Mouse (Mus musculus): ENCODE results near the gene Ttll9. TPM values are rescaled to one million over a fixed set of nuclear protein-coding genes. Genes with fewer than 3 reads are reported as not detected.

Ttll9 gene
- polyA plus RNA-seq, 1 experiment from 2014 or later, result 0.65 TPM

DNA sequence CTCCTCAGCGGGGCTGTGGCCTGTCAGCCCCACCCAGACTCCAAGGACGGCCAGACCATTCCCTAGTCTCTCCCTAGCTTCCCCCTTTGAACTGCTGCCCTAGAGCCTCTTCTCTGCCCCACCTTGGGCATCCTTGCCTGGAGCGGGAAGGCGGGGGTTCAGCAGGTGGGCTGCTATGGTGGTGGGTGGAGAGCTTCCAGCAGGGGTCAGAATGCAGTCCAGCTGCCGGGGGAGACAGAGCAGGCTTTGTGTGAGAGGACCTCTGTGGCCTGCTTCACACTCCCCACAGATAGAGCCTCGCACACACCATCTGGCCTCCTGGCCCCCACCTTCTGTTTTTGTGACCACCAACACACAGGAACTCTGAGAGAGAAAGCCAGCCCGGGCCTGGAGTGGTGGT, 39.9 kb upstream of the Ttll9 start:
- H3K27ac ChIP-seq (ENCODE audit: low read depth, low read length), result no peak overlapping the region
- H3K4me1 ChIP-seq (replicated peaks; ENCODE audit: control insufficient read depth, insufficient read depth, low read length), result no peaks in the 10 kb centered on the region
- no peak overlapping the region for H3K4me2 ChIP-seq (replicated peaks; ENCODE audit: low read depth)
- H3K9ac ChIP-seq (ENCODE audit: low read depth, low read length), result no peak overlapping the region
- H3K36me3 ChIP-seq (ENCODE audit: control insufficient read depth, insufficient read depth), result no peaks in the 10 kb centered on the region
- H3K9me3 ChIP-seq (ENCODE audit: control insufficient read depth), result no peaks in the 10 kb centered on the region
- 35% methylated on average over 7 of the region's 7 CpGs for WGBS
- ATAC-seq, result no peak
- no peak for TF ChIP-seq CTCF (IDR thresholded peaks at IDR 0.05; ENCODE audit: low read depth)
- H3K4me3 ChIP-seq (ENCODE audit: low read depth, low read length), result no peak overlapping the region
- no peaks in the 10 kb centered on the region for H3K27me3 ChIP-seq (replicated peaks; ENCODE audit: control insufficient read depth, insufficient read depth, low read length)

- no peaks in the 10 kb centered on the region for H3K4me1 ChIP-seq (replicated peaks; ENCODE audit: control insufficient read depth, insufficient read depth, low read length)
These were observed 38.7 kb upstream of the Ttll9 start for GRCm38 (mm10) chr2:152923621-152924020.

GRCm38 (mm10) chr2:152924128-152924527, 38.2 kb upstream of the Ttll9 start:
- Histone ChIP-seq H3K4me3 (ENCODE audit: low read depth, low read length) (no peak overlapping the region), H3K27ac (ENCODE audit: low read depth, low read length) (no peak overlapping the region), H3K9ac (ENCODE audit: low read depth, low read length) (no peak overlapping the region), H3K9me3 (ENCODE audit: control insufficient read depth) (no peaks in the 10 kb centered on the region), H3K4me2 (replicated peaks; ENCODE audit: low read depth) (no peak overlapping the region), H3K4me1 (replicated peaks; ENCODE audit: control insufficient read depth, insufficient read depth, low read length) (no peaks in the 10 kb centered on the region), H3K36me3 (ENCODE audit: control insufficient read depth, insufficient read depth) (no peaks in the 10 kb centered on the region), H3K27me3 (replicated peaks; ENCODE audit: control insufficient read depth, insufficient read depth, low read length) (no peaks in the 10 kb centered on the region)
- WGBS, result 64% methylated on average over 8 of the region's 8 CpGs
- no peak for ATAC-seq
- no peak for TF ChIP-seq CTCF (IDR thresholded peaks at IDR 0.05; ENCODE audit: low read depth)

More at GRCm38 (mm10) chr2:152923621-152924020, 38.7 kb upstream of the Ttll9 start:
- Histone ChIP-seq H3K9me3 (ENCODE audit: control insufficient read depth) (no peaks in the 10 kb centered on the region), H3K4me2 (replicated peaks; ENCODE audit: low read depth) (no peak overlapping the region), H3K4me3 (ENCODE audit: low read depth, low read length) (no peak overlapping the region), H3K36me3 (ENCODE audit: control insufficient read depth, insufficient read depth) (no peaks in the 10 kb centered on the region), H3K9ac (ENCODE audit: low read depth, low read length) (no peak overlapping the region), H3K27ac (ENCODE audit: low read depth, low read length) (no peak overlapping the region), H3K27me3 (replicated peaks; ENCODE audit: control insufficient read depth, insufficient read depth, low read length) (no peaks in the 10 kb centered on the region)
- TF ChIP-seq CTCF (IDR thresholded peaks at IDR 0.05; ENCODE audit: low read depth), result no peak
- WGBS, result 82% methylated on average over 3 of the region's 3 CpGs
- no peak for ATAC-seq

GRCm38 (mm10) chr2:152924543-152924942, 37.7 kb upstream of the Ttll9 start:
- H3K4me1 ChIP-seq (replicated peaks; ENCODE audit: control insufficient read depth, insufficient read depth, low read length), result no peaks in the 10 kb centered on the region

GRCm38 (mm10) chr2:152925189-152925872, 37.0 kb upstream of the Ttll9 start:
- no peaks in the 10 kb centered on the region for H3K9me3 ChIP-seq (ENCODE audit: control insufficient read depth)
- no peaks in the 10 kb centered on the region for H3K36me3 ChIP-seq (ENCODE audit: control insufficient read depth, insufficient read depth)
- H3K27ac ChIP-seq (ENCODE audit: low read depth, low read length), result no peak overlapping the region
- 0 out of 2 replicates have a peak overlapping the region, but pooled peaks have one; percentile 8 for H3K9ac ChIP-seq (ENCODE audit: low read depth, low read length)
- no peaks in the 10 kb centered on the region for H3K4me1 ChIP-seq (replicated peaks; ENCODE audit: control insufficient read depth, insufficient read depth, low read length)
- ATAC-seq, result no peak
- no peak overlapping the region for H3K4me3 ChIP-seq (ENCODE audit: low read depth, low read length)
- TF ChIP-seq CTCF (IDR thresholded peaks at IDR 0.05; ENCODE audit: low read depth), result no peak
- no peaks in the 10 kb centered on the region for H3K27me3 ChIP-seq (replicated peaks; ENCODE audit: control insufficient read depth, insufficient read depth, low read length)
- 60% methylated on average over 11 of the region's 11 CpGs for WGBS
- no peak overlapping the region for H3K4me2 ChIP-seq (replicated peaks; ENCODE audit: low read depth)

More at GRCm38 (mm10) chr2:152924543-152924942, 37.7 kb upstream of the Ttll9 start:
- ATAC-seq, result no peak
- Histone ChIP-seq H3K4me3 (ENCODE audit: low read depth, low read length) (no peak overlapping the region), H3K4me2 (replicated peaks; ENCODE audit: low read depth) (no peak overlapping the region), H3K9me3 (ENCODE audit: control insufficient read depth) (no peaks in the 10 kb centered on the region), H3K36me3 (ENCODE audit: control insufficient read depth, insufficient read depth) (no peaks in the 10 kb centered on the region), H3K27ac (ENCODE audit: low read depth, low read length) (no peak overlapping the region), H3K27me3 (replicated peaks; ENCODE audit: control insufficient read depth, insufficient read depth, low read length) (no peaks in the 10 kb centered on the region), H3K9ac (ENCODE audit: low read depth, low read length) (no peak overlapping the region)
- WGBS, result 64% methylated on average over 5 of the region's 5 CpGs
- TF ChIP-seq CTCF (IDR thresholded peaks at IDR 0.05; ENCODE audit: low read depth), result no peak

- no peak for ATAC-seq
These were observed 35.4 kb upstream of the Ttll9 start for GRCm38 (mm10) chr2:152926896-152927295.

More at GRCm38 (mm10) chr2:152926896-152927295, 35.4 kb upstream of the Ttll9 start:
- H3K9me3 ChIP-seq (ENCODE audit: control insufficient read depth), result no peaks in the 10 kb centered on the region
- no peaks in the 10 kb centered on the region for H3K27me3 ChIP-seq (replicated peaks; ENCODE audit: control insufficient read depth, insufficient read depth, low read length)
- no peak overlapping the region for H3K27ac ChIP-seq (ENCODE audit: low read depth, low read length)
- H3K36me3 ChIP-seq (ENCODE audit: control insufficient read depth, insufficient read depth), result no peaks in the 10 kb centered on the region
- no peak overlapping the region for H3K4me2 ChIP-seq (replicated peaks; ENCODE audit: low read depth)
- no peak for TF ChIP-seq CTCF (IDR thresholded peaks at IDR 0.05; ENCODE audit: low read depth)
- H3K9ac ChIP-seq (ENCODE audit: low read depth, low read length), result no peak overlapping the region
- WGBS, result 77% methylated on average over 9 of the region's 9 CpGs
- no peak overlapping the region for H3K4me3 ChIP-seq (ENCODE audit: low read depth, low read length)
- H3K4me1 ChIP-seq (replicated peaks; ENCODE audit: control insufficient read depth, insufficient read depth, low read length), result no peaks in the 10 kb centered on the region
